Mouse (Mus musculus): Measurements from ENCODE around the gene Zfp326.

Gene Zfp326

GRCm38 (mm10) chr5:105876068-105876924 lies at the start of gene Zfp326:
Zfp326 (plus strand) TSS chr5:105876565.
- under 1% methylated on average over 78 of the region's 83 CpGs for WGBS

GRCm38 (mm10) chr5:105826916-105827510 lies 49.4 kb upstream of the Zfp326 start:
- WGBS, result 84% methylated on average over 5 of the region's 5 CpGs

GRCm38 (mm10) chr5:105828050-105828449 lies 48.3 kb upstream of the Zfp326 start:
- WGBS, result 97% methylated on average over 3 of the region's 3 CpGs

- 63% methylated on average over 7 of the region's 7 CpGs for WGBS
Observed at GRCm38 (mm10) chr5:105829008-105829586, 47.3 kb upstream of the Zfp326 start.

GRCm38 (mm10) chr5:105832140-105832539 lies 44.2 kb upstream of the Zfp326 start:
- 58% methylated on average over 7 of the region's 7 CpGs for WGBS

GRCm38 (mm10) chr5:105833923-105834322 lies 42.4 kb upstream of the Zfp326 start:
- WGBS, result 82% methylated on average over 3 of the region's 3 CpGs

- 84% methylated on average over 9 of the region's 9 CpGs for WGBS
Observed at GRCm38 (mm10) chr5:105836006-105836405, 40.4 kb upstream of the Zfp326 start.

- WGBS, result 76% methylated on average over 13 of the region's 13 CpGs
Observed at GRCm38 (mm10) chr5:105839740-105840310, 36.5 kb upstream of the Zfp326 start.

GRCm38 (mm10) chr5:105844044-105844753 lies 32.2 kb upstream of the Zfp326 start:
- WGBS, result 81% methylated on average over 10 of the region's 10 CpGs

GRCm38 (mm10) chr5:105845041-105845440 lies 31.3 kb upstream of the Zfp326 start:
- 99% methylated on average over 2 of the region's 2 CpGs for WGBS

GRCm38 (mm10) chr5:105847726-105848125 lies 28.6 kb upstream of the Zfp326 start:
- WGBS, result 77% methylated on average over 8 of the region's 8 CpGs

- WGBS, result 72% methylated on average over 4 of the region's 4 CpGs
Observed at GRCm38 (mm10) chr5:105849222-105849621, 27.1 kb upstream of the Zfp326 start.

- WGBS, result 45% methylated on average over 3 of the region's 3 CpGs
Observed at GRCm38 (mm10) chr5:105849643-105850042, 26.7 kb upstream of the Zfp326 start.

GRCm38 (mm10) chr5:105853271-105853670 lies 23.1 kb upstream of the Zfp326 start:
- WGBS, result 88% methylated on average over 9 of the region's 9 CpGs

- WGBS, result 93% methylated on average over 5 of the region's 5 CpGs
Observed at GRCm38 (mm10) chr5:105857486-105857885, 18.9 kb upstream of the Zfp326 start.

GRCm38 (mm10) chr5:105858754-105859694 lies 17.3 kb upstream of the Zfp326 start:
- WGBS, result 74% methylated on average over 8 of the region's 8 CpGs

GRCm38 (mm10) chr5:105859716-105860460 lies 16.5 kb upstream of the Zfp326 start:
- 75% methylated on average over 11 of the region's 11 CpGs for WGBS

GRCm38 (mm10) chr5:105860461-105860835 lies 15.9 kb upstream of the Zfp326 start:
- 87% methylated on average over 10 of the region's 10 CpGs for WGBS

- WGBS, result 95% methylated on average over 5 of the region's 5 CpGs
Observed at GRCm38 (mm10) chr5:105861616-105862015, 14.7 kb upstream of the Zfp326 start.

- 56% methylated on average over 5 of the region's 5 CpGs for WGBS
Observed at GRCm38 (mm10) chr5:105865110-105865628, 11.2 kb upstream of the Zfp326 start.
